Mouse (Mus musculus) lung, embryonic 16.5 days (tissue): ENCODE measurements around the gene Atp5c1. TPM values are rescaled to one million over a fixed set of nuclear protein-coding genes. Genes with fewer than 3 reads are reported as not detected.

Source experiments
- ATAC-seq: fragments of 200-750 bp; cut with Nextera tagmentation; 2 replicates; pipeline ENCODE4 v1.8.0; 2017; ENCODE audit warnings: low read depth, mild to moderate bottlenecking, moderate library complexity
- H3K27ac ChIP-seq: fragments of 300-500 bp; sonication (generic); 2 replicates; pipeline ENCODE4 v1.5.1; 2014; ENCODE audit warnings: mild to moderate bottlenecking, control low read depth, low read length
- H3K27me3 ChIP-seq: fragments of 300-500 bp; sonication (generic); 2 replicates; pipeline ENCODE4 v1.6.1; 2014; ENCODE audit warnings: low read depth, low read length, mixed read lengths; ENCODE audit not compliant: control insufficient read depth, insufficient read depth
- H3K36me3 ChIP-seq: fragments of 300-500 bp; sonication (generic); 2 replicates; pipeline ENCODE4 v1.6.1; 2014; ENCODE audit warnings: low read length; ENCODE audit not compliant: control insufficient read depth, insufficient read depth
- H3K4me1 ChIP-seq: fragments of 300-500 bp; sonication (generic); replicated peaks from 2 replicates; pipeline ENCODE4 v1.6.1; 2014; ENCODE audit warnings: low read length, mixed read lengths; ENCODE audit not compliant: control insufficient read depth, insufficient read depth
- H3K4me2 ChIP-seq: fragments of 300-500 bp; sonication (generic); 2 replicates; pipeline ENCODE4 v1.6.1; 2014; ENCODE audit warnings: low read depth, low read length, control low read depth
- H3K4me3 ChIP-seq: fragments of 300-500 bp; sonication (generic); 2 replicates; pipeline ENCODE4 v1.5.1; 2014; ENCODE audit warnings: mild to moderate bottlenecking, low read length, control low read depth
- H3K9ac ChIP-seq: fragments of 300-500 bp; sonication (generic); 2 replicates; pipeline ENCODE4 v1.6.1; 2014; ENCODE audit warnings: low read length, control low read depth
- H3K9me3 ChIP-seq: fragments of 300-500 bp; sonication (generic); 2 replicates; pipeline ENCODE4 v1.6.1; 2016; ENCODE audit warnings: low read length; ENCODE audit not compliant: control insufficient read depth
- WGBS: fragments of 180-500 bp; shearing (Covaris S2); extraction: QIAGEN DNeasy Blood & Tissue Kit; methylation state at CpG from one replicate; pipeline ENCODE4 v1.1.7; 2014; 5-methylcytosine and 5-hydroxymethylcytosine counted together
- polyA plus RNA-seq: library from polyadenylated mRNA; unstranded; fragments of >200 nt; fragmentation: Nextera tagmentation; extraction: Ambion mirVana; gene quantifications from 2 replicates; pipeline ENCODE4 v1.2.1, GENCODE M21; 2015

Gene Atp5c1
- polyA plus RNA-seq, 1 experiment from 2014 or later: 530 TPM

DNA sequence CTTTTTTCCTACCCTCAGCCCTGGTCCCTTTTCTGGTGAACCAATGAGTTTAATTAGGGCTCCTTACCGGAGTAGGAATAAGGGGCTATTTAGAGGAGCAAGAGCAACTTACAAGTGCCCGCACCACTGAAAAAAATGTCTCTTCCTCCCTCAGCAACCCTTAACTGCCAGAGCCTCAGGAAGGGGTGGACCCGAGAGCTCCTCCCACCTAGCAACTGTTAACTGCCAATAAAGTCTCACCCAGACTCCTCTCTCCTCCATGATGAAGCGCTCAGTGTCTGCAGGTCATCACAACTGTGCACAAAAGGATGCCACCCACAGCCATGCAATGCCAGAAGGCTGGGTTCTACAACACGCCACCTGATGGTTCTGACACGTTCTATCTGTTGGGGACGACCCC is 8.6 kb downstream of the Atp5c1 start:
- Histone ChIP-seq H3K27ac (no peak overlapping the region), H3K9ac (no peak overlapping the region), H3K4me2 (no peak overlapping the region), H3K4me1 (no peaks in the 10 kb centered on the region), H3K27me3 (no peaks in the 10 kb centered on the region), H3K4me3 (no peak overlapping the region), H3K9me3 (no peaks in the 10 kb centered on the region), H3K36me3 (peaks cover 12% of the 10 kb centered on the region)
- ATAC-seq: no peak
- 83% methylated on average over 7 of the region's 7 CpGs for WGBS

DNA sequence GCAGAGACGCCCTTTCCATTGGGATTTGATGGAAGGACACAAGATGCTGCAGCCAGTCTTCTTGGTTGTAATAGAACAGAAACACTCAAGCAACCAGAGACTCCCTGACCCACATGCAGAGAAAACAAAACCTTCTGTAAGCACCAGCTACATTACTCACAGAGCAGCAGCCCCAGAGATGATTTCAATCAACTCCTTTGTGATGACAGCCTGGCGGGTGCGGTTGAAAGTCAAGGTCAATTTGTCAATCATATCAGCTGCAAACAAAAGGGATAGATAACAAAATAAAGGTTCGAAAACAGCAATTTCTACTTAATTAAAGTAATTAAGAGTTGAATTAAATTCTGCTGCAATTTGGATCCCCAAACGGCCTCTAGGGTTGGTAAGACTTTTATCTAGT is 21.5 kb downstream of the Atp5c1 start:
- peaks cover 56% of the 10 kb centered on the region for H3K36me3 ChIP-seq
- H3K9me3 ChIP-seq: no peaks in the 10 kb centered on the region
- WGBS: 82% methylated on average over 5 of the region's 5 CpGs

GRCm38 (mm10) chr2:10051996-10052395 is 28.3 kb downstream of the Atp5c1 start:
- no peak overlapping the region for H3K4me3 ChIP-seq
- no peak for ATAC-seq
- WGBS: 89% methylated on average over 1 of the region's 1 CpGs

More for the DNA sequence above, 21.5 kb downstream of the Atp5c1 start:
- no peak overlapping the region for H3K9ac ChIP-seq
- H3K4me3 ChIP-seq: no peak overlapping the region
- H3K27me3 ChIP-seq: no peaks in the 10 kb centered on the region
- no peak for ATAC-seq
- H3K4me2 ChIP-seq: no peak overlapping the region
- H3K27ac ChIP-seq: no peak overlapping the region
- H3K4me1 ChIP-seq: no peaks in the 10 kb centered on the region

DNA sequence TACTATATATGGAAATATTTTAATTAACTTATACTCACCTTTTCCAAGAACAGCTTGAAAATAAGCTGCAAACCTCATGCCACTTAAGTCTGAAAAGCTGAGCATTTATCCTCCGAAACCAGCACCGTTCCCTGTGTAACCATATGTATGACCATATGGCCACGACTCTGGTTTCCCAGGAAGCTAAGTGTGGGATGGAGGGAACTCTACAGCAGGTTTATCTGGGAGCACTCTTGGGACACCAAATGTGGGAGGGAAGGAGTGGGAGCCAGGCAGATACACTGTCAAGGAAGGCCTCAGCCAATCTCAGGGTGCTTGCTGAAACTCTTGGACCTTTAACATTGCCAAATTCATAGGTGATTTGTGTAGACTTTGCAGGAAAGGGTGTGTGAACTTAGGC is 29.4 kb downstream of the Atp5c1 start:
- WGBS: 91% methylated on average over 3 of the region's 3 CpGs
- Histone ChIP-seq H3K9ac (no peak overlapping the region), H3K4me1 (peaks cover 5% of the 10 kb centered on the region; the same call in 1 of the 2 replicates), H3K4me3 (no peak overlapping the region), H3K27ac (no peak overlapping the region), H3K27me3 (no peaks in the 10 kb centered on the region), H3K9me3 (no peaks in the 10 kb centered on the region), H3K36me3 (peaks cover 9% of the 10 kb centered on the region), H3K4me2 (no peak overlapping the region)
- ATAC-seq: no peak

More at GRCm38 (mm10) chr2:10051996-10052395, 28.3 kb downstream of the Atp5c1 start:
- Histone ChIP-seq H3K27ac (no peak overlapping the region), H3K4me1 (peaks cover 5% of the 10 kb centered on the region; the same call in 1 of the 2 replicates), H3K27me3 (no peaks in the 10 kb centered on the region), H3K36me3 (peaks cover 16% of the 10 kb centered on the region), H3K9ac (no peak overlapping the region), H3K4me2 (no peak overlapping the region), H3K9me3 (no peaks in the 10 kb centered on the region)

DNA sequence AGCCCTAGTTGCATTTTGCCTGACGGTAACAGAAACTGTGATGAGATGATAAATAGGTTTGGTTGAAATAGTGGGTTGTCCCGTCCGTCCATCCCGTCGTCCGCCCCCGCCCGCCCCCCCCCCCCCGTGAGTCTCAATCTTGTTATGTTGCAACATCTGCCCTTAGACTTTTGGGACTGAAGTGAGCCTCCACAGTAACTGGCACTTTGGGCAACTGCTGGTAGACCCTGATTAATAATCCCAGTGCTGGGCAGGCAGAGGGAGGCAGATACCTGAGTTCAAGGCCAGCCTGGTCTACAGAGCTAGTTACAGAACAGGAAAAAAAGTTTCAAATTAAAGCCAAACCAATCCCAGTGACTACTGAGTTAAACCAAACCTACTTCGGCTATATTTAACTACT is 30.9 kb downstream of the Atp5c1 start:
- Histone ChIP-seq H3K4me3 (peak overlapping the region; percentile 94), H3K4me2 (peak overlapping the region; percentile 60), H3K9ac (peak overlapping the region; percentile 89; the same call in 1 of the 2 replicates), H3K9me3 (no peaks in the 10 kb centered on the region), H3K27ac (no peak overlapping the region), H3K27me3 (no peaks in the 10 kb centered on the region), H3K36me3 (no peaks in the 10 kb centered on the region), H3K4me1 (peaks cover 5% of the 10 kb centered on the region; the same call in 1 of the 2 replicates)
- 23% methylated on average over 6 of the region's 10 CpGs for WGBS
- no peak for ATAC-seq

- H3K9me3 ChIP-seq: no peaks in the 10 kb centered on the region
- H3K4me1 ChIP-seq: peaks cover 5% of the 10 kb centered on the region; the same call in 1 of the 2 replicates
- peak; percentile 95 for ATAC-seq
Measured at GRCm38 (mm10) chr2:10048461-10048860, 31.8 kb downstream of the Atp5c1 start, which contains the start of gene Taf3. Gene Taf3, minus strand, starts transcription at chr2:10048596.

GRCm38 (mm10) chr2:10047758-10048436 is 32.4 kb downstream of the Atp5c1 start:
- Histone ChIP-seq H3K9me3 (no peaks in the 10 kb centered on the region), H3K4me2 (peak overlapping the region; percentile 85), H3K4me1 (peaks cover 5% of the 10 kb centered on the region; the same call in 1 of the 2 replicates), H3K27ac (peak overlapping the region; percentile 31; the same call in 1 of the 2 replicates), H3K4me3 (peak overlapping the region; percentile 94), H3K36me3 (no peaks in the 10 kb centered on the region), H3K27me3 (no peaks in the 10 kb centered on the region), H3K9ac (peak overlapping the region; percentile 89)
- 0% methylated on average over 47 of the region's 47 CpGs for WGBS
- peak; percentile 68 for ATAC-seq

More at GRCm38 (mm10) chr2:10048461-10048860, 31.8 kb downstream of the Atp5c1 start, which contains the start of gene Taf3:
- H3K9ac ChIP-seq: peak within 1 kb of the TSS; percentile 89
- under 1% methylated on average over 32 of the region's 36 CpGs for WGBS
- no peaks in the 10 kb centered on the region for H3K27me3 ChIP-seq
- no peaks in the 10 kb centered on the region for H3K36me3 ChIP-seq
- peak within 1 kb of the TSS; percentile 31; the same call in 1 of the 2 replicates for H3K27ac ChIP-seq
- peak within 1 kb of the TSS; percentile 85 for H3K4me2 ChIP-seq
- H3K4me3 ChIP-seq: peak within 1 kb of the TSS; percentile 94

DNA sequence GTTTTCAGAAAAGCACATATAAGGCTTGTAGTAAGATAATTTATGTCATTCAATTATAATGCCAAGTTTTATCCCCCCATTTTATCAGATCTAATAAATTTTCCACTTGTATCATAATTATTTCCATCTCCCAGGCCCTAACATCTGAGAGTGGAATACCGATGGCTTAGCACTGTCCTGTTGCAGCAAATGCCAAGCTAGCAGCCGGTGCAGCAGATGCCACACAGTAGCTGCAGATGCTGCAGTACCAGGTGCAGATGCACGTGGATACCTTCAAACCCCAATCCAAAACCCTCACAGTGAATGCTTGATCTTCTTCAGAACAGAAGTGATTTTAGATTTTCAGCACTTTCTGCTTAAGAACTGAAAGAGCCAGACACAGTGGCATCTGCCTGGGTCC is 45.3 kb downstream of the Atp5c1 start:
- no peaks in the 10 kb centered on the region for H3K27me3 ChIP-seq
- H3K4me2 ChIP-seq: no peak overlapping the region
- ATAC-seq: no peak
- H3K27ac ChIP-seq: no peak overlapping the region
- WGBS: 75% methylated on average over 3 of the region's 3 CpGs
- H3K36me3 ChIP-seq: no peaks in the 10 kb centered on the region
- H3K4me1 ChIP-seq: peaks cover 4% of the 10 kb centered on the region
- no peak overlapping the region for H3K9ac ChIP-seq
- no peaks in the 10 kb centered on the region for H3K9me3 ChIP-seq
- H3K4me3 ChIP-seq: no peak overlapping the region

DNA sequence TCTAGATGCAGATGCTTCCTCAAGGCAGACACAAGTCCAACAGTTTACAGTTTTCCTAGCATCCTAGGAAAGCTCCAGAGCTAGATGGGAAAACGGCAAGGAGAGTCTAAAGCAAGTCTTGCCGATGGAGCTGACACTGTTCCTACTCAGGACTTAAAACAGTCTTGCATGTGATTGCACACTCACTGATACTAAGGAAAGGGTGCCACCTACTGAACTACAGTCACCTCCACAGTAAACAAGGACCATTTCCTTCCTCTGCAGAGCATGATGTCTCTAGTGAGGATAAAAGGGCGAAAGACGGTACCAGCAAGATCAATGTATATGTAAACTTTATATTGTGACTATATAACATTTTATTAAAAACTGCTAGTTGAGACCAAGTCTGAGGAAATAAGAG is 46.6 kb downstream of the Atp5c1 start:
- H3K4me3 ChIP-seq: no peak overlapping the region
- peaks cover 4% of the 10 kb centered on the region for H3K4me1 ChIP-seq
- H3K4me2 ChIP-seq: no peak overlapping the region
- ATAC-seq: no peak
- no peaks in the 10 kb centered on the region for H3K9me3 ChIP-seq
- 57% methylated on average over 4 of the region's 4 CpGs for WGBS
- H3K9ac ChIP-seq: no peak overlapping the region
- H3K27me3 ChIP-seq: no peaks in the 10 kb centered on the region
- H3K36me3 ChIP-seq: no peaks in the 10 kb centered on the region
- H3K27ac ChIP-seq: no peak overlapping the region
